23 mouse cellular contexts compared by ENCODE assay signal in the genomic region with DNA sequence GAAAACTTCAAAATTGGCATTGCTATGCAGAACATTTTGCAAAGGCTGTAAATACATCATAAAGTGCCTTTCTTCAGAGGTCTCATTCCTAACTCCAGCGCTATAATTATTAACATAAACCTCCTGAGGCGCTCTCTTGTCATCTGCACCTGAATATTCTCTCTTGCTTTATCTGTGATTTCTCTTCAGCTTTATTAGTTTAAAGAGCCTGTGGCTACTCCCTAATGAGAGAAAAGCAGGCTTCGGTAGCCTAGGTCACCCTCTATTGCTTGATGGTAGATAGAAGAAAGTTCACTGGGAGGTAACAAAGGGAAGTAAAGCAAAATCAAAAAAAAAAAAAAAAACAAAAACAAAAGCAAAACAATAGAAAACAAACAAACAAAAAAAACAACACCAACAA.
DNase-seq lines count a peak whose midpoint lies in the region; ATAC-seq and TF ChIP-seq lines count a peak whose summit lies in the region.
"Had no signal": no experiment of that assay in that cellular context is flagged by ENCODE, and none has a peak within 500 bp of the region (broad histone marks: within the 10 kb centered on the region; RNA-seq: fewer than 3 reads in every experiment).

No protein-coding gene starts in this region.

- WGBS in embryonic facial prominence, embryonic 11.5 days, result 60% methylated on average over 3 of the region's 3 CpGs
- WGBS in embryonic facial prominence, embryonic 10.5 days, result 70% methylated on average over 3 of the region's 3 CpGs
- WGBS in midbrain, embryonic 13.5 days, result 61% methylated on average over 3 of the region's 3 CpGs
- WGBS in midbrain, postnatal 0 days, result 53% methylated on average over 3 of the region's 3 CpGs
- WGBS in embryonic facial prominence, embryonic 14.5 days, result 63% methylated on average over 3 of the region's 3 CpGs
- WGBS in limb, embryonic 14.5 days, result 23% methylated on average over 3 of the region's 3 CpGs

- TF ChIP-seq POLR2A in limb, embryonic 14.5 days (IDR thresholded peaks at IDR 0.05; ENCODE audit: borderline replicate concordance, extremely low read depth, insufficient read depth, insufficient read length), result no peak

- H3K27ac ChIP-seq in embryonic facial prominence, embryonic 11.5 days (replicated peaks; ENCODE audit: low read depth, low read length), result no peak overlapping the region
- no peak overlapping the region for H3K27ac ChIP-seq in embryonic facial prominence, embryonic 10.5 days (replicated peaks)
- no peak overlapping the region for H3K27ac ChIP-seq in midbrain, embryonic 13.5 days
- no peak overlapping the region for H3K27ac ChIP-seq in midbrain, postnatal 0 days (ENCODE audit: low read depth, low read length)
- no peak overlapping the region for H3K27ac ChIP-seq in embryonic facial prominence, embryonic 14.5 days (replicated peaks; ENCODE audit: low read depth, low read length)
- H3K27ac ChIP-seq in limb, embryonic 14.5 days (replicated peaks; ENCODE audit: low read depth, low read length), result no peak overlapping the region
- H3K27ac ChIP-seq: embryonic facial prominence, embryonic 13.5 days; forebrain, embryonic 13.5 days; gastrocnemius, adult 2 months; heart, embryonic 10.5 days; heart, embryonic 13.5 days; hindbrain, embryonic 12.5 days; hindbrain, embryonic 15.5 days had no signal

- H3K27me3 ChIP-seq in embryonic facial prominence, embryonic 11.5 days (ENCODE audit: control insufficient read depth, insufficient read depth, low read length), result no peaks in the 10 kb centered on the region
- H3K27me3 ChIP-seq in embryonic facial prominence, embryonic 10.5 days (replicated peaks; ENCODE audit: low read depth, poor library complexity, severe bottlenecking), result 0 out of 2 replicates have a peak, but pooled peaks cover 8% of the 10 kb centered on the region
- H3K27me3 ChIP-seq in midbrain, embryonic 13.5 days, result peaks cover 7% of the 10 kb centered on the region
- peaks cover 3% of the 10 kb centered on the region; the same call in 1 of the 2 replicates for H3K27me3 ChIP-seq in midbrain, postnatal 0 days (ENCODE audit: insufficient read depth, low read length)
- H3K27me3 ChIP-seq in embryonic facial prominence, embryonic 14.5 days (replicated peaks; ENCODE audit: control insufficient read depth, insufficient read depth, low read length), result no peaks in the 10 kb centered on the region
- no peaks in the 10 kb centered on the region for H3K27me3 ChIP-seq in limb, embryonic 14.5 days (ENCODE audit: control insufficient read depth, insufficient read depth, low read length)
- H3K27me3 ChIP-seq: embryonic facial prominence, embryonic 13.5 days; forebrain, embryonic 13.5 days; heart, embryonic 13.5 days; hindbrain, embryonic 15.5 days had no signal

- peak; percentile 1 for DNase-seq in embryonic facial prominence, embryonic 11.5 days (ENCODE audit: low spot score)
- DNase-seq in embryonic facial prominence, embryonic 10.5 days (ENCODE audit: low spot score), result no peak
- no peak for DNase-seq in midbrain, postnatal 0 days (ENCODE audit: low spot score)
- peak; percentile 3 for DNase-seq in embryonic facial prominence, embryonic 14.5 days (ENCODE audit: low spot score)
- peak; percentile 11 for DNase-seq in limb, embryonic 14.5 days (ENCODE audit: low spot score)
- DNase-seq in heart, adult 8-10 months (ENCODE audit: low spot score), result no peak
- DNase-seq: adrenal gland, adult 8-10 months; adrenal gland, postnatal 25 days; cerebellum, adult 11-12 months; cerebellum, adult 9-10 months; gastrocnemius, adult 2 months; gastrocnemius, postnatal 14 days; heart, adult 18-20 months had no signal

- no peak for TF ChIP-seq CTCF in midbrain, postnatal 0 days (IDR thresholded peaks at IDR 0.05)

- no peaks in the 10 kb centered on the region for H3K36me3 ChIP-seq in embryonic facial prominence, embryonic 11.5 days (replicated peaks; ENCODE audit: control insufficient read depth, insufficient read depth, low read depth, low read length)
- no peaks in the 10 kb centered on the region for H3K36me3 ChIP-seq in embryonic facial prominence, embryonic 10.5 days (replicated peaks)
- H3K36me3 ChIP-seq in midbrain, embryonic 13.5 days, result no peaks in the 10 kb centered on the region
- H3K36me3 ChIP-seq in midbrain, postnatal 0 days (ENCODE audit: insufficient read depth, low read length), result no peaks in the 10 kb centered on the region
- H3K36me3 ChIP-seq in embryonic facial prominence, embryonic 14.5 days (ENCODE audit: control insufficient read depth, insufficient read depth, low read length), result no peaks in the 10 kb centered on the region
- no peaks in the 10 kb centered on the region for H3K36me3 ChIP-seq in limb, embryonic 14.5 days (ENCODE audit: control insufficient read depth, insufficient read depth, low read length)
- H3K36me3 ChIP-seq: embryonic facial prominence, embryonic 13.5 days; forebrain, embryonic 10.5 days; heart, embryonic 10.5 days; heart, embryonic 13.5 days; hindbrain, embryonic 12.5 days; hindbrain, embryonic 15.5 days had no signal

- no peak overlapping the region for H3K9ac ChIP-seq in embryonic facial prominence, embryonic 11.5 days (replicated peaks; ENCODE audit: low read length)
- H3K9ac ChIP-seq in midbrain, embryonic 13.5 days (replicated peaks), result no peak overlapping the region
- H3K9ac ChIP-seq in midbrain, postnatal 0 days (replicated peaks; ENCODE audit: low read length, poor library complexity, severe bottlenecking), result no peak overlapping the region
- no peak overlapping the region for H3K9ac ChIP-seq in embryonic facial prominence, embryonic 14.5 days (ENCODE audit: low read depth, low read length)
- no peak overlapping the region for H3K9ac ChIP-seq in limb, embryonic 14.5 days (ENCODE audit: low read depth, low read length, severe bottlenecking)
- H3K9ac ChIP-seq: embryonic facial prominence, embryonic 13.5 days; forebrain, embryonic 13.5 days; heart, embryonic 13.5 days; hindbrain, embryonic 12.5 days; hindbrain, embryonic 15.5 days had no signal

- H3K4me1 ChIP-seq in embryonic facial prominence, embryonic 11.5 days (ENCODE audit: control insufficient read depth, insufficient read depth, low read length), result no peaks in the 10 kb centered on the region
- H3K4me1 ChIP-seq in embryonic facial prominence, embryonic 10.5 days, result peaks cover 4% of the 10 kb centered on the region; the same call in 1 of the 2 replicates
- peaks cover 8% of the 10 kb centered on the region for H3K4me1 ChIP-seq in midbrain, embryonic 13.5 days (replicated peaks)
- H3K4me1 ChIP-seq in midbrain, postnatal 0 days (ENCODE audit: insufficient read depth, low read length), result no peaks in the 10 kb centered on the region
- no peaks in the 10 kb centered on the region for H3K4me1 ChIP-seq in embryonic facial prominence, embryonic 14.5 days (ENCODE audit: control insufficient read depth, insufficient read depth, low read length)
- H3K4me1 ChIP-seq in limb, embryonic 14.5 days (ENCODE audit: control insufficient read depth, insufficient read depth, low read length), result no peaks in the 10 kb centered on the region
- H3K4me1 ChIP-seq: embryonic facial prominence, embryonic 13.5 days; heart, embryonic 10.5 days; heart, embryonic 13.5 days; hindbrain, embryonic 12.5 days; hindbrain, embryonic 15.5 days had no signal

- no peak for ATAC-seq in embryonic facial prominence, embryonic 11.5 days (replicated peaks; ENCODE audit: insufficient number of reproducible peaks, low FRiP score, low TSS enrichment, low read depth)
- peak; percentile 58; the same call in 1 of the 2 replicates for ATAC-seq in midbrain, embryonic 13.5 days
- no peak for ATAC-seq in midbrain, postnatal 0 days (ENCODE audit: low FRiP score)
- ATAC-seq in embryonic facial prominence, embryonic 14.5 days (ENCODE audit: low read depth), result no peak
- no peak for ATAC-seq in limb, embryonic 14.5 days (ENCODE audit: low FRiP score, low read depth)
- ATAC-seq: activated CD4-positive, CD25-positive, alpha-beta regulatory T cell, adult 4 months; forebrain, embryonic 13.5 days; forebrain, embryonic 16.5 days had no signal

- H3K4me2 ChIP-seq in embryonic facial prominence, embryonic 11.5 days (ENCODE audit: low read depth, low read length), result no peak overlapping the region
- H3K4me2 ChIP-seq in midbrain, embryonic 13.5 days (replicated peaks), result no peak overlapping the region
- no peak overlapping the region for H3K4me2 ChIP-seq in midbrain, postnatal 0 days (ENCODE audit: low read depth, low read length, poor library complexity, severe bottlenecking)
- no peak overlapping the region for H3K4me2 ChIP-seq in embryonic facial prominence, embryonic 14.5 days (ENCODE audit: low read depth, low read length)
- H3K4me2 ChIP-seq in limb, embryonic 14.5 days (replicated peaks; ENCODE audit: low read depth, low read length, severe bottlenecking), result no peak overlapping the region
- H3K4me2 ChIP-seq: embryonic facial prominence, embryonic 13.5 days; forebrain, embryonic 13.5 days; heart, embryonic 13.5 days; hindbrain, embryonic 12.5 days; hindbrain, embryonic 15.5 days had no signal

- no peak overlapping the region for H3K4me3 ChIP-seq in embryonic facial prominence, embryonic 11.5 days (ENCODE audit: low read depth, low read length)
- no peak overlapping the region for H3K4me3 ChIP-seq in embryonic facial prominence, embryonic 10.5 days
- no peak overlapping the region for H3K4me3 ChIP-seq in midbrain, embryonic 13.5 days (replicated peaks)
- H3K4me3 ChIP-seq in midbrain, postnatal 0 days (ENCODE audit: low read depth, low read length), result no peak overlapping the region
- no peak overlapping the region for H3K4me3 ChIP-seq in embryonic facial prominence, embryonic 14.5 days (ENCODE audit: low read depth, low read length)
- H3K4me3 ChIP-seq in limb, embryonic 14.5 days (replicated peaks; ENCODE audit: low read length), result no peak overlapping the region
- H3K4me3 ChIP-seq: embryonic facial prominence, embryonic 13.5 days; forebrain, embryonic 10.5 days; forebrain, embryonic 13.5 days; gastrocnemius, adult 2 months; heart, embryonic 10.5 days; heart, embryonic 13.5 days; hindbrain, embryonic 12.5 days; hindbrain, embryonic 15.5 days had no signal

- no peaks in the 10 kb centered on the region for H3K9me3 ChIP-seq in embryonic facial prominence, embryonic 11.5 days (replicated peaks; ENCODE audit: control insufficient read depth, low read length)
- H3K9me3 ChIP-seq in embryonic facial prominence, embryonic 10.5 days, result no peaks in the 10 kb centered on the region
- H3K9me3 ChIP-seq in midbrain, embryonic 13.5 days, result no peaks in the 10 kb centered on the region
- no peaks in the 10 kb centered on the region for H3K9me3 ChIP-seq in midbrain, postnatal 0 days (ENCODE audit: low read length)
- H3K9me3 ChIP-seq in embryonic facial prominence, embryonic 14.5 days (ENCODE audit: control insufficient read depth, low read length), result no peaks in the 10 kb centered on the region
- no peaks in the 10 kb centered on the region for H3K9me3 ChIP-seq in limb, embryonic 14.5 days (ENCODE audit: control insufficient read depth, low read length)
- H3K9me3 ChIP-seq: embryonic facial prominence, embryonic 13.5 days; forebrain, embryonic 10.5 days; forebrain, embryonic 13.5 days; heart, embryonic 10.5 days; heart, embryonic 13.5 days; hindbrain, embryonic 12.5 days; hindbrain, embryonic 15.5 days had no signal

Comparison
In these comparisons a context has a peak if more than half of its experiments do, and no peak if none do; other contexts are left out.
1. DNase-seq: peak in embryonic facial prominence, embryonic 11.5 days (single experiment), embryonic facial prominence, embryonic 14.5 days (single experiment) and limb, embryonic 14.5 days (single experiment); none in embryonic facial prominence, embryonic 10.5 days (single experiment), midbrain, postnatal 0 days (single experiment) and heart, adult 8-10 months (single experiment).